Mouse (Mus musculus) frontal cortex, postnatal 10 days (tissue): Measurements from ENCODE around the gene Scnn1b.
A peak's percentile ranks its signal among the peaks of the same experiment; 100 is the strongest.

Experiments
- DNase-seq, 2 experiments: peaks; one replicate each; pipeline ENCODE4 v3.0.0; 2022; ENCODE audit warnings: low spot score in 2 of 2, mixed read lengths in 1 of 2

Gene Scnn1b

GRCm38 (mm10) chr7:121913944-121914343 lies 49.1 kb downstream of the Scnn1b start:
- no peak for DNase-seq

GRCm38 (mm10) chr7:121924361-121924760 lies 59.5 kb downstream of the Scnn1b start:
- DNase-seq: no peak

- no peak for DNase-seq
These were observed 63.0 kb downstream of the Scnn1b start for GRCm38 (mm10) chr7:121927882-121928281.

- DNase-seq: no peak
These were observed 66.4 kb downstream of the Scnn1b start for GRCm38 (mm10) chr7:121931246-121931645.

GRCm38 (mm10) chr7:121933675-121934074 lies 68.8 kb downstream of the Scnn1b start:
- no peak for DNase-seq

DNA sequence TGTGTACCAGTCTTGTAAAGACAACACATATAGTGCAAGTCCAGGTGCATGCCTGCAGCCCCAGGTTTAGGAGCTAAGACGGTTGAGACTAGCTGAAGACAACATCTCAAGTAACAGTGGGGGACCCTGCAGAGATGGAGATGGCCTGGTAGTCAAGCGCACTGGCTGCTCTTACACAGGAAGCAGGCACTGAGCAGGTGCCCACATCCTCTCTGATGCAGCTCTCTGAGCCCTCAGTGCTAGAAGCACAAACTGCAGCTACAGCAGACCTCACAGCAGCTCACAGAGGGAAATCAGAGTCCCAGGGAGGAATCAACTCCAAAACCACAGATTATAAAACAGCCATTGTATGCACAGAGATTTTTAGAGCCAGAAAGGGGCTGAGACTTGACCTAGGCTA lies 69.5 kb downstream of the Scnn1b start:
- no peak for DNase-seq

- no peak for DNase-seq
These were observed 71.3 kb downstream of the Scnn1b start for GRCm38 (mm10) chr7:121935906-121936794.

DNA sequence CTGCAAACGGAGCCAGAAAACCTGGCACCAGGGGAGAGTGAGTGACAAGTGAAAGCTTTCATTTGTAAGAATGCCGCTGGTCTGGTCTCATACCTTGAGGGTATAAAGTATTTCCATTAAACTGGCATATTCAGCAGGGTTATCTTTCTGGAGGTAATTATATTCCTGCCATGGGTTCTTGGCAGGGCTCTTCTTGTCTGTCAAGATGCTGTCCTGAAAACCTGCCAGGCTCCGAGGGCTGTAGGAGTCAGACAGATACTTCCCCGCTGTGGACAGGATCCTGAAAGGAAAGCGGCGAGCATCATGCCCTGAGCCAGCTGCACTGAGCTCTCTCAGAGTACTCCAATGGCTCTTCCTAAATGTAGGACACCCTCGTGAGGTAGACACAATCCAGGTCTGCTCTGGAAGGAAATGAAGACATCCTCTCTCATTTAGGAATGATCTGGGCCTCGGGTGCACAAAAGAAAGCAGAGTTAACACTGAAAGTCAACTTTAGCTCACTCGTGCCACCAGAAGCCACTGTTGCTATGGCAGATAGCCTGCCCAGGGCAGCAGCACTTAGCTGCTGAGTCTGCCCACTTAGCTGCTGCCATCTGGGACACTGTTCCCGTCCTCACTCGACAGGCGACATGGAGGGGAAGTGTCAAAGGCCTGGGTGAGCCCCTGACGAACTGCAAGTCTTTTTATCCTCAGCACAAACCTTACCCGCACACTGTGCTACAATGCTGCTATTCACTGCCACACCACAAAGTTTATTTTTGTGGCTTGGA lies 72.2 kb downstream of the Scnn1b start:
- no peak for DNase-seq

DNA sequence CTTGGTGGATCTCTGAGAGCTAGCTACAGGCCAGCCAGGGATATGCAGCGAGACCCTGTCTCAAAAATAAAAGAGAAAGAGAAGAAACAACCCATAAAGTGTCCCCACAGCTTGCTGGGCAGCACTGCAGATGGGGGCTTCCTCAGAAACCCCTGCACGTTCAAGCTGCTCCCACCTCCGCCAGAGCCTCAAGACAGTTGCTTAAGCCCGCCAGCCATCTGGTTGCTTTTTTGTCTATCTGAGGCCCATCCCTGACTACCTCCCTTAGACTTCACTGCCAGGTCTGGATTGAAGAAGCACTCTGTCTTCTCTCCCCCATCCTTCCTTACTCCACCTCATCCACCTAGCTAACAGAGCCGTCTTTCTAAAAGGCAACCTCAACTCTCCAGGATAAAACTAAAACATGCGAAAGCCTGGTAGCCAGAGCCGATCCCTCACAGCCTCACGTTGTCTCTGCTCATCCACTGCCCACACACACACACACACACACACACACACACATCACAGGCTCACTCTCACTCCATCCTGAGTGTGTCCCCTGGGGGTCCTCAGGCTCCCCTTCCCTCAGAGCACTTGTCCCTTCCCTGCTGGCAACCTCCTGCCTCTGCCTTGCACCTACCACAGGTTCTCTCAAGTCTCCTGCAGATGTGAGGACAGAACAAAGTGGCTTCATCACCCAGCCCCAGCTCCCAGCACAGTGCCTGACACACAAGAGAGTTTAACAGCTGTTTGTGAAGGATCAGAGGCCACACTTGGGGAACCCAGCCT lies 73.5 kb downstream of the Scnn1b start:
- no peak for DNase-seq

DNA sequence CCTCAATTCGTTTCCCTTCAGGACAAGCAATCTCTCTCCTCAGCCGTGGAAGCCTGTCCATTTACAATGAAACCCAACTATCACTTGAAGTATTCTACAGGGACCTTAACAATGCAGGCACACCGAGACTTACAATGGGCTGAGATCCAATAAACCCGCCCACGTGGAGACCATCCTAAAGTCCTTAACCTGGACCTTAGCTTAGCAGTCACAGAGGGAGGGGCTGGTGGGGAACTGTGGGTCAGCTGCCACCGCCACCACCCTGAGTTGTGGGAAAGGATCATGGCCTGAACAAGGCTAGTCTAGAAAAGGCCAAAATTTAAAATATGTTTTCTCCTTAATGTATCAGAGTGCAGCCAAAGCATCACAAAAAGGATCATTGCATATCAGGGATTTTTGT lies 74.4 kb downstream of the Scnn1b start:
- DNase-seq: no peak

GRCm38 (mm10) chr7:121939729-121940128 lies 74.9 kb downstream of the Scnn1b start:
- DNase-seq: peak; percentile 56 to 65

- no peak for DNase-seq
These were observed 76.2 kb downstream of the Scnn1b start for GRCm38 (mm10) chr7:121941016-121941415.

- no peak for DNase-seq
These were observed 76.8 kb downstream of the Scnn1b start for GRCm38 (mm10) chr7:121941640-121942039.

- no peak for DNase-seq
These were observed 77.5 kb downstream of the Scnn1b start for GRCm38 (mm10) chr7:121942371-121942770.

GRCm38 (mm10) chr7:121946196-121946595 lies 81.4 kb downstream of the Scnn1b start:
- DNase-seq: no peak

- no peak for DNase-seq
These were observed 82.7 kb downstream of the Scnn1b start for GRCm38 (mm10) chr7:121947513-121947912.

DNA sequence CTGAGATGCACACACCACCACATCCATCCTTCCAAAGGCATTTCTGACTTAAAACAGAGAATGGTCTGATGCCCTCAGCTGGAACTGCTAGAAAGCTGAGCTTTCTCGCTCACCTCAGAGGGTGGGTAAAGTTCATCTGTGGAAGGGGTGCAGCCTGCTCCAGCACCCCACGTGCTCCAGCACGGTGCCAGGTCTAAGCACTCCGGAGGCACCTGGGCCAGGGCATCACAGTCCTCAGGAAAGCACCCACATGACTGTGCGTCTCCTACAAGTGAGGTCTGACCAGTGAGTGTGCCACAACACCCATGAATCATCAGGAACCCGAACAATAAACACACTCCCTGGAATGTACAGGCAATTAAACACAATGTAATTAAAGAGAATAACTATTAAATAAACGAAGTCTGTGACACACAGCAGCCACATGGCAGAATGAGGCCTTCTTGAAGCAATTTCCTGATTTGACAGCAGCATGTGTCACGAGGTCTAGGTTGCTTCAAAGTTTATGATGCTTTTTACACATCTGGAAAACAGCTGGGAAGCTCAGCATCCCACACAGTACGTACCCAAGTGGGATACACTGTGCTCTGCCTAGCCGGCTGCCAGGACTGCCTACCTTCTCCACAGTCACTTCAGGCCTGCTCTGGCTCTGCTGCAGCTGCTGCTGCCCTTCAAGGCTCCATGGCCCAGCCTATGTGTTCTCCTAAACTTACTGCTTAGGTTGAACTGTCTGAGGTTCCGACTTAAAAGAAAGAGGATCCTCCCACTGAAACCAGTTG lies 90.2 kb downstream of the Scnn1b start:
- no peak for DNase-seq

- DNase-seq: no peak
These were observed 91.0 kb downstream of the Scnn1b start for GRCm38 (mm10) chr7:121955802-121956201.

DNA sequence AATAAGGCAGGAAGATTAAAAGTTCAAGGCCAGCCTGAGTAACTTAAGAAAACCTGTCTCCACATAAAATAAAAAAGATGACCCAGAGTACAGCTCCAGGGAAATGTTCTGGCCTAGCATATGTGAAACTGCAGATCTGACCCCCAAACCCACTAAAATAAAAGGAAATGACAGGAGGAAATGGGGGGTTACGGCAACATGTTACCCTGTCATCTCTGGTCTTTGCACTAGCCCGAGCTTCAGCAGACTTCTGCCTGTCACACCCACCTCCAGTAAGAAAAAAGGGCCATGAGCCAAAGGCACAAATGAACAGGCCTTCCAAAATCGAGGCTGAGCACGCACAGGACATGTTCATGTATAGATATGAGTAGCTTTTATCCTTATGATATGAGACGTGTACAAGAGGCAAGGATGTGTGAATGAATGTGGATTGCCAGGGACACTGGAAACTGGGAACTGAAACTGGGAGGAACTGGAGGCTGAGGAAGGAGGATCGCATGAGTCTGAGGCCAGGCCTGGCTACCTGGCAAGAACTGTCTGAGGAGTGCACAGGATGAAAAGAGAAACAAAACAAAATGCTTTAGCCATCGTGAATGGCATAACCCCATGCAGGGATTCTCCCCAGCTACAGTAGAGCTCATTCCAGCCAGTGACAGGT lies 97.2 kb downstream of the Scnn1b start:
- DNase-seq: no peak

DNA sequence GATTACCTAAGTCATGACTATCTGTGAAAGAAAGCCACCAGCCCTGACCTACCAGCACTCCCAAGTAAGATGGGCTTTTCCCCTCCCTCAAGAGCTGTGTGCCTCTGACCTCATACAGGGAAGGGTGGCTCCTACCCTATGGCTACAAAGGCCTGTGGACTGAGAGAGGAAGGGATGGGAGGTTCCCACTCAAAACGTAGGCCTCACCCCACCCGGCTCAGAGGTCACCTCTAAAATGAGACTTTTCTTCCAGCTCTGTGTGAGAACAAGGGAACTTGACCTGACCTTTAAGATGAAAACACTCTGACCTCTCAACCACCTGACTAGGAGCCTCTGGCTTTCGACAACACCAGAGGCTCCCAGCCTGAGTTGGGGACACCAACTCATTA lies 97.7 kb downstream of the Scnn1b start:
- DNase-seq: no peak

GRCm38 (mm10) chr7:121963883-121964398 lies 99.1 kb downstream of the Scnn1b start:
- peak in 1 of 2 experiments; percentile 26 for DNase-seq
